Mouse (Mus musculus) frontal cortex, adult 2 months (tissue): ENCODE measurements around the gene Kdm4d. TPM values are rescaled to one million over a fixed set of nuclear protein-coding genes. Genes with fewer than 3 reads are reported as not detected.
"Not testable (repeated sequence)": the region's sequence is repeated elsewhere in the genome, so short reads cannot be mapped to it uniquely, and the experiment has no call there.

Experiments
- DNase-seq, 2 experiments: peaks; one replicate each; pipeline ENCODE4 v3.0.0; 2022; ENCODE audit warnings: low spot score in 1 of 2; ENCODE audit errors: extremely low spot score in 1 of 2
- polyA plus RNA-seq: library from polyadenylated mRNA; depleted of rRNA; stranded (reverse); fragments of >200 nt; gene quantifications from 2 replicates; pipeline ENCODE4 v1.2.3, GENCODE M21; 2012; rRNA removed

Gene Kdm4d
- polyA plus RNA-seq, 1 experiment = 1.3 TPM

- DNase-seq = no peak
These were observed 44.0 kb downstream of the Kdm4d start for GRCm38 (mm10) chr9:14456320-14456719.

GRCm38 (mm10) chr9:14451120-14451519, 49.2 kb downstream of the Kdm4d start:
- peak in 1 of 2 experiments; percentile 2 for DNase-seq

GRCm38 (mm10) chr9:14447086-14447485, 53.2 kb downstream of the Kdm4d start:
- DNase-seq = not testable (repeated sequence)

DNA sequence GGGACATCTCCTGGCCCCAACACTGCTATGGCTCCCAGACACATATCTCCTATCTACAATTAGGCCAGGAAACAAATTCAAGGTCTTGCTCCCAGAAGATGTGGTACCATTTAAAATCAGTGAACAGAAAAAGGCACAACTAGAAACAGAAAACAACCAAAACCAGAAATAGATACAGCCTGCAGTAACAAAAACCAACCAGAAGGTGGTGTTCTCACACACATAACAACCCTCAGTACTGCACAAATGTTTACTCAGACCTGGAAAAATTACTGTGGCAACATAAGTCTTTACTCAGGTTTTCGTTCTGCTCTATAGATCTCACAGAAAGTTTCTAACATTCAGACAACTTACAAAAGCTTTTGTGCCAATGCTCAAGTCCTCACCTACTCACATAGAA, 59.9 kb downstream of the Kdm4d start:
- DNase-seq = no peak

- DNase-seq = no peak
These were observed 66.9 kb downstream of the Kdm4d start for GRCm38 (mm10) chr9:14433252-14433939.

Other genes with a start within 250 kb of the Kdm4d start
- 38.3 and 39.3 TPM in 2 replicates for gene Sesn3, start 225.4 kb downstream of the Kdm4d start, polyA plus RNA-seq
- gene Endod1, start 119.0 kb downstream of the Kdm4d start, polyA plus RNA-seq = 36.8 and 39.5 TPM in 2 replicates
- gene Cwc15, start 135 bp upstream of the Kdm4d start, polyA plus RNA-seq = 91.1 and 103 TPM in 2 replicates
- gene Amotl1, start 144.6 kb upstream of the Kdm4d start, polyA plus RNA-seq = 13.7 and 15.1 TPM in 2 replicates
- 0.15 and 0.16 TPM in 2 replicates for gene Piwil4, start 240.3 kb upstream of the Kdm4d start, polyA plus RNA-seq